Comparison of ENCODE assay signal across 21 mouse cellular contexts in the genomic region with DNA sequence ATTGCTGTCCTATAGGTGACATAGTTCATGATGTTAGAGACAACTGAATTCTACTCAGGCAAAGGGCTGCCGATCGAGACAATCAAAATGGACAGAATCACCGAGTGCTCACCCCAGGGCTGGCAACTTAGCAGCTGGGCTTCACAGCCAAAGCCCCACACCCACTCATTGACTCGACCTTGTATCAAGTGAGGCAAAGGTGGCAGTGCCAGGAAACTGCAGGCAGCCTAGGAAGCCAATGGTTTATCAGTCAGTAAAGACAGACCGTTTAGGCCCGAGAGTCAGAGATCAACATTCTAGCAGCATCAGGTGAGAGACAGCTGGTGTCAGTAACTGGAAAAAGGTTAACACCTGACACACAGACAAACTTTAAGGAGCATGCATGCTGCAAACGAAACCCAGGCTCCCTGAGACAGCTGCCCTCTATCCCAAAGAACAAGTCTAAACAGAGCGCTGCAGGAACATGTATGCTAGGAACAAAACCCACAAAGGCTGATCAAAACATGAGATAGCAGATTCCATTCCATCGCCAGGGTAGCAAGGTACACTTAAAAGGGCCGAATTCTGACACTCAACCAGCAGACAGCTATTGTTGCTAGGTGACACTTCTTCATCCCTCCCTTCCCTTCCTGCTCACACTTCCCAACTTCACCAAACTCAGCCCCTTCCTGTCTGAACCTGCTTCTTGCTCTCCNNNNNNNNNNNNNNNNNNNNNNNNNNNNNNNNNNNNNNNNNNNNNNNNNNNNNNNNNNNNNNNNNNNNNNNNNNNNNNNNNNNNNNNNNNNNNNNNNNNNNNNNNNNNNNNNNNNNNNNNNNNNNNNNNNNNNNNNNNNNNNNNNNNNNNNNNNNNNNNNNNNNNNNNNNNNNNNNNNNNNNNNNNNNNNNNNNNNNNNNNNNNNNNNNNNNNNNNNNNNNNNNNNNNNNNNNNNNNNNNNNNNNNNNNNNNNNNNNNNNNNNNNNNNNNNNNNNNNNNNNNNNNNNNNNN. TPM values are rescaled to one million over a fixed set of nuclear protein-coding genes. Genes with fewer than 3 reads are reported as not detected.
DNase-seq lines count a peak whose midpoint lies in the region; ATAC-seq lines count a peak whose summit lies in the region.
"Had no signal": no experiment of that assay in that cellular context is flagged by ENCODE, and none has a peak within 500 bp of the region (broad histone marks: within the 10 kb centered on the region; RNA-seq: fewer than 3 reads in every experiment).

No protein-coding gene starts in this region.

- no peaks in the 10 kb centered on the region for H3K27me3 ChIP-seq in megakaryocyte, embryonic 14.5 days (replicated peaks)
- H3K27me3 ChIP-seq in embryonic facial prominence, embryonic 15.5 days = no peaks in the 10 kb centered on the region
- no peaks in the 10 kb centered on the region for H3K27me3 ChIP-seq in stomach, embryonic 15.5 days (replicated peaks)
- H3K27me3 ChIP-seq: hindbrain, embryonic 12.5 days; neural tube, embryonic 15.5 days had no signal

- peak overlapping the region; percentile 60 for H3K27ac ChIP-seq in embryonic facial prominence, embryonic 15.5 days (replicated peaks)
- peak overlapping the region; percentile 6 for H3K27ac ChIP-seq in stomach, embryonic 15.5 days
- H3K27ac ChIP-seq: hindbrain, embryonic 12.5 days; macrophage; neural tube, embryonic 15.5 days had no signal

- no peak for ATAC-seq in megakaryocyte, adult 5-6 weeks (ENCODE audit: poor library complexity, severe bottlenecking)
- ATAC-seq in embryonic facial prominence, embryonic 15.5 days (ENCODE audit: insufficient number of reproducible peaks, low FRiP score, low TSS enrichment, low read depth) = peak; percentile 56
- 0 out of 2 replicates have a peak, but pooled peaks have one; percentile 39 for ATAC-seq in stomach, embryonic 15.5 days (ENCODE audit: insufficient read depth, low FRiP score, low read depth)
- ATAC-seq: forebrain, embryonic 16.5 days; inflammation-experienced regulatory T-cells, adult 6 months had no signal

- peak overlapping the region; percentile 29 for H3K4me3 ChIP-seq in megakaryocyte, embryonic 14.5 days (replicated peaks)
- no peak overlapping the region for H3K4me3 ChIP-seq in embryonic facial prominence, embryonic 15.5 days (replicated peaks)
- no peak overlapping the region for H3K4me3 ChIP-seq in stomach, embryonic 15.5 days (replicated peaks)
- H3K4me3 ChIP-seq: hindbrain, embryonic 12.5 days; myocyte; neural tube, embryonic 15.5 days had no signal

- H3K4me2 ChIP-seq in embryonic facial prominence, embryonic 15.5 days (replicated peaks) = no peak overlapping the region
- H3K4me2 ChIP-seq in stomach, embryonic 15.5 days = no peak overlapping the region
- H3K4me2 ChIP-seq: heart, embryonic 11.5 days; hindbrain, embryonic 12.5 days; neural tube, embryonic 15.5 days had no signal

- peaks cover 33% of the 10 kb centered on the region for H3K4me1 ChIP-seq in megakaryocyte, embryonic 14.5 days
- peaks cover 15% of the 10 kb centered on the region for H3K4me1 ChIP-seq in embryonic facial prominence, embryonic 15.5 days
- no peaks in the 10 kb centered on the region for H3K4me1 ChIP-seq in stomach, embryonic 15.5 days
- H3K4me1 ChIP-seq: hindbrain, embryonic 12.5 days had no signal

- peak; percentile 25 to 37 for DNase-seq in heart, adult 18-20 months
- DNase-seq in heart, postnatal 4 days = no peak
- no peak for DNase-seq in Muller cell, postnatal 12 days (ENCODE audit: inconsistent ontology term)
- DNase-seq: adrenal gland, postnatal 25 days; cerebellum, adult 9-10 months; kidney, adult 9 months; kidney, postnatal 4 days; liver; lung, adult 2 months; midbrain, embryonic 14.5 days had no signal

- WGBS in embryonic facial prominence, embryonic 15.5 days = 61% methylated on average over 10 of the region's 10 CpGs
- WGBS in stomach, embryonic 15.5 days = 48% methylated on average over 10 of the region's 10 CpGs

- no peak overlapping the region for H3K9ac ChIP-seq in embryonic facial prominence, embryonic 15.5 days
- no peak overlapping the region for H3K9ac ChIP-seq in stomach, embryonic 15.5 days
- H3K9ac ChIP-seq: hindbrain, embryonic 12.5 days; neural tube, embryonic 15.5 days had no signal

- H3K9me3 ChIP-seq in megakaryocyte, embryonic 14.5 days = peaks cover 6% of the 10 kb centered on the region
- no peaks in the 10 kb centered on the region for H3K9me3 ChIP-seq in embryonic facial prominence, embryonic 15.5 days (replicated peaks)
- no peaks in the 10 kb centered on the region for H3K9me3 ChIP-seq in stomach, embryonic 15.5 days
- H3K9me3 ChIP-seq: hindbrain, embryonic 12.5 days; neural tube, embryonic 15.5 days had no signal

- peaks cover 18% of the 10 kb centered on the region for H3K36me3 ChIP-seq in megakaryocyte, embryonic 14.5 days (replicated peaks; ENCODE audit: low read length)
- H3K36me3 ChIP-seq in embryonic facial prominence, embryonic 15.5 days = no peaks in the 10 kb centered on the region; the same call in 1 of the 2 replicates
- no peaks in the 10 kb centered on the region for H3K36me3 ChIP-seq in stomach, embryonic 15.5 days
- H3K36me3 ChIP-seq: neural tube, embryonic 15.5 days had no signal

RNA-seq across cellular contexts. Expression of a gene that starts 5.7 kb away (rescaled TPM):
- total RNA-seq in heart, adult 18-20 months (2021) = 1 to 10 TPM; 1.1 to 1.7 TPM
- total RNA-seq in heart, postnatal 4 days (2021) = 1 to 10 TPM; 2.0 to 2.1 TPM
- polyA plus RNA-seq in megakaryocyte, embryonic 14.5 days (2012; ENCODE audit: insufficient read depth, low replicate concordance) = 0.85 and 1.0 TPM in 2 replicates
- 2.1 and 2.2 TPM in 2 replicates for total RNA-seq in megakaryocyte, adult 5-6 weeks (2015)
- total RNA-seq in megakaryocyte, adult 5-6 weeks (2017) = 0.98 and 1.2 TPM in 2 replicates
- polyA plus RNA-seq in embryonic facial prominence, embryonic 15.5 days (2015; fragmentation: Nextera tagmentation; extraction: Ambion mirVana) = 12.0 and 12.2 TPM in 2 replicates
- 8.6 and 8.8 TPM in 2 replicates for polyA plus RNA-seq in stomach, embryonic 15.5 days (2015; fragmentation: Nextera tagmentation; extraction: Ambion mirVana)

RNA-seq across cellular contexts. Expression of a gene that starts 45.0 kb away (rescaled TPM):
- 1 to 10 TPM in 1 of 2 experiments, under 1 TPM in 1; 0.75 to 1.3 TPM for total RNA-seq in heart, adult 18-20 months (2021)
- under 1 TPM; 0.48 to 0.68 TPM for total RNA-seq in heart, postnatal 4 days (2021)
- 10.9 TPM in 1 of 2 replicates, not detected in the other for polyA plus RNA-seq in megakaryocyte, embryonic 14.5 days (2012; ENCODE audit: insufficient read depth, low replicate concordance)
- total RNA-seq in megakaryocyte, adult 5-6 weeks (2015) = 55.5 and 62.1 TPM in 2 replicates
- 24.3 and 30.7 TPM in 2 replicates for total RNA-seq in megakaryocyte, adult 5-6 weeks (2017)
- 0.76 and 1.4 TPM in 2 replicates for polyA plus RNA-seq in embryonic facial prominence, embryonic 15.5 days (2015; fragmentation: Nextera tagmentation; extraction: Ambion mirVana)
- 1.0 and 1.2 TPM in 2 replicates for polyA plus RNA-seq in stomach, embryonic 15.5 days (2015; fragmentation: Nextera tagmentation; extraction: Ambion mirVana)
- polyA plus RNA-seq: myocyte had no signal

Comparison
In these comparisons a context has a peak if more than half of its experiments do, and no peak if none do; other contexts are left out.
1. DNase-seq: peak in heart, adult 18-20 months (2 of 2); none in heart, postnatal 4 days (single experiment) and Muller cell, postnatal 12 days (single experiment).
2. RNA of a gene that starts 45.0 kb away (total RNA-seq): 24.3 to 62.1 TPM in megakaryocyte, adult 5-6 weeks; 0.75 to 1.3 TPM in heart, adult 18-20 months and 0.48 to 0.68 TPM in heart, postnatal 4 days; every median in the first group is over 10 times any median in the second.